Comparison of ENCODE assay signal across 12 mouse cellular contexts in genomic region chr15:89171526-89172051, GRCm38 (mm10). TPM values are rescaled to one million over a fixed set of nuclear protein-coding genes. Genes with fewer than 3 reads are reported as not detected.
DNase-seq lines count a peak whose midpoint lies in the region; ATAC-seq lines count a peak whose summit lies in the region.
"Had no signal": no experiment of that assay in that cellular context is flagged by ENCODE, and none has a peak within 500 bp of the region (broad histone marks: within the 10 kb centered on the region; RNA-seq: fewer than 3 reads in every experiment).

No protein-coding gene starts in this region.

- DNase-seq in cerebellum, adult 9-11 months: peak; percentile 55
- DNase-seq in cerebellum, adult 9-10 months: no peak
- no peak for DNase-seq in hindbrain, embryonic 11.5 days (ENCODE audit: low spot score)
- no peak for DNase-seq in neural tube, embryonic 10.5 days (ENCODE audit: extremely low spot score, low spot score)
- no peak for DNase-seq in lung, postnatal 10 days
- DNase-seq in left cerebral cortex, postnatal 25 days (ENCODE audit: low spot score in 2 of 2): no peak
- DNase-seq: adrenal gland, adult 2 months; thymus, adult 18-20 months had no signal

- no peaks in the 10 kb centered on the region for H3K9me3 ChIP-seq in hindbrain, embryonic 12.5 days (replicated peaks)
- H3K9me3 ChIP-seq in hindbrain, embryonic 11.5 days (ENCODE audit: control insufficient read depth, low read length): no peaks in the 10 kb centered on the region
- no peaks in the 10 kb centered on the region for H3K9me3 ChIP-seq in neural tube, embryonic 13.5 days
- H3K9me3 ChIP-seq: intestine, embryonic 15.5 days had no signal

- 82% methylated on average over 5 of the region's 5 CpGs for WGBS in hindbrain, embryonic 12.5 days
- WGBS in hindbrain, embryonic 11.5 days: 87% methylated on average over 5 of the region's 5 CpGs
- WGBS in neural tube, embryonic 13.5 days: 95% methylated on average over 5 of the region's 5 CpGs

- H3K4me3 ChIP-seq in hindbrain, embryonic 12.5 days: no peak overlapping the region
- H3K4me3 ChIP-seq in hindbrain, embryonic 11.5 days (ENCODE audit: low read depth, low read length): no peak overlapping the region
- H3K4me3 ChIP-seq in neural tube, embryonic 13.5 days: no peak overlapping the region
- H3K4me3 ChIP-seq: intestine, embryonic 15.5 days had no signal

- peaks cover 76% of the 10 kb centered on the region for H3K4me1 ChIP-seq in hindbrain, embryonic 12.5 days
- peaks cover 22% of the 10 kb centered on the region for H3K4me1 ChIP-seq in hindbrain, embryonic 11.5 days (replicated peaks; ENCODE audit: control insufficient read depth, insufficient read depth, low read length)
- peaks cover 80% of the 10 kb centered on the region for H3K4me1 ChIP-seq in neural tube, embryonic 13.5 days (replicated peaks)

- no peak overlapping the region for H3K9ac ChIP-seq in hindbrain, embryonic 12.5 days
- no peak overlapping the region for H3K9ac ChIP-seq in hindbrain, embryonic 11.5 days (ENCODE audit: low read depth, low read length)
- peak overlapping the region; percentile 87; the same call in 1 of the 2 replicates for H3K9ac ChIP-seq in neural tube, embryonic 13.5 days
- H3K9ac ChIP-seq: intestine, embryonic 15.5 days; liver, embryonic 14.5 days had no signal

- peaks cover 23% of the 10 kb centered on the region for H3K36me3 ChIP-seq in hindbrain, embryonic 12.5 days
- H3K36me3 ChIP-seq in hindbrain, embryonic 11.5 days (ENCODE audit: control insufficient read depth, insufficient read depth, low read length): peaks cover 6% of the 10 kb centered on the region; the same call in 1 of the 2 replicates
- H3K36me3 ChIP-seq in neural tube, embryonic 13.5 days: peaks cover 29% of the 10 kb centered on the region

- no peak overlapping the region for H3K4me2 ChIP-seq in hindbrain, embryonic 12.5 days (replicated peaks)
- no peak overlapping the region for H3K4me2 ChIP-seq in hindbrain, embryonic 11.5 days (replicated peaks; ENCODE audit: low read depth, low read length)
- peak overlapping the region; percentile 99 for H3K4me2 ChIP-seq in neural tube, embryonic 13.5 days

- H3K27me3 ChIP-seq in hindbrain, embryonic 12.5 days: no peaks in the 10 kb centered on the region
- H3K27me3 ChIP-seq in hindbrain, embryonic 11.5 days (ENCODE audit: control insufficient read depth, insufficient read depth, low read length): no peaks in the 10 kb centered on the region
- H3K27me3 ChIP-seq in neural tube, embryonic 13.5 days: no peaks in the 10 kb centered on the region
- H3K27me3 ChIP-seq: intestine, embryonic 15.5 days had no signal

- intact Hi-C loops in left cerebral cortex, postnatal 25 days (cut with DNase I): no loop called here

- peak overlapping the region; percentile 52 for H3K27ac ChIP-seq in hindbrain, embryonic 12.5 days
- H3K27ac ChIP-seq in hindbrain, embryonic 11.5 days (ENCODE audit: low read depth, low read length): no peak overlapping the region
- H3K27ac ChIP-seq in neural tube, embryonic 13.5 days (replicated peaks): no peak overlapping the region
- H3K27ac ChIP-seq: liver, embryonic 14.5 days had no signal

- ATAC-seq in hindbrain, embryonic 12.5 days (ENCODE audit: low FRiP score): no peak
- ATAC-seq in hindbrain, embryonic 11.5 days (ENCODE audit: low FRiP score): no peak
- ATAC-seq in neural tube, embryonic 13.5 days (ENCODE audit: low read depth): no peak
- ATAC-seq: intestine, embryonic 15.5 days had no signal

RNA-seq across cellular contexts. Expression of gene Plxnb2, which starts 9.0 kb away (rescaled TPM):
- 167 and 169 TPM in 2 replicates for polyA plus RNA-seq in hindbrain, embryonic 12.5 days (2016; fragmentation: Nextera tagmentation; extraction: Ambion mirVana)
- polyA plus RNA-seq in hindbrain, embryonic 11.5 days (2014; fragmentation: Nextera tagmentation; extraction: Ambion mirVana): 97.4 and 104 TPM in 2 replicates
- polyA plus RNA-seq in neural tube, embryonic 13.5 days (2015; fragmentation: Nextera tagmentation; extraction: Ambion mirVana): 89.8 and 94.5 TPM in 2 replicates
- 10 to 100 TPM; 43.4 to 44.9 TPM for total RNA-seq in left cerebral cortex, postnatal 25 days (2021)

RNA-seq across cellular contexts. Expression of gene Mapk11, which starts 22.2 kb away (rescaled TPM):
- 39.0 and 41.9 TPM in 2 replicates for polyA plus RNA-seq in hindbrain, embryonic 12.5 days (2016; fragmentation: Nextera tagmentation; extraction: Ambion mirVana)
- polyA plus RNA-seq in hindbrain, embryonic 11.5 days (2014; fragmentation: Nextera tagmentation; extraction: Ambion mirVana): 38.5 and 40.4 TPM in 2 replicates
- 35.8 and 40.2 TPM in 2 replicates for polyA plus RNA-seq in neural tube, embryonic 13.5 days (2015; fragmentation: Nextera tagmentation; extraction: Ambion mirVana)
- total RNA-seq in left cerebral cortex, postnatal 25 days (2021): 10 to 100 TPM; 47.1 to 51.1 TPM

RNA-seq across cellular contexts. Expression of gene Dennd6b, which starts 24.7 kb away (rescaled TPM):
- polyA plus RNA-seq in hindbrain, embryonic 12.5 days (2016; fragmentation: Nextera tagmentation; extraction: Ambion mirVana): 54.6 and 57.7 TPM in 2 replicates
- polyA plus RNA-seq in hindbrain, embryonic 11.5 days (2014; fragmentation: Nextera tagmentation; extraction: Ambion mirVana): 28.3 and 31.2 TPM in 2 replicates
- 68.9 and 71.8 TPM in 2 replicates for polyA plus RNA-seq in neural tube, embryonic 13.5 days (2015; fragmentation: Nextera tagmentation; extraction: Ambion mirVana)
- 10 to 100 TPM; 44.8 to 47.0 TPM for total RNA-seq in left cerebral cortex, postnatal 25 days (2021)

RNA-seq across cellular contexts. Expression of gene Mapk12, which starts 31.1 kb away (rescaled TPM):
- polyA plus RNA-seq in hindbrain, embryonic 12.5 days (2016; fragmentation: Nextera tagmentation; extraction: Ambion mirVana): 10.0 and 11.4 TPM in 2 replicates
- polyA plus RNA-seq in hindbrain, embryonic 11.5 days (2014; fragmentation: Nextera tagmentation; extraction: Ambion mirVana): 16.5 and 17.8 TPM in 2 replicates
- 6.7 and 7.0 TPM in 2 replicates for polyA plus RNA-seq in neural tube, embryonic 13.5 days (2015; fragmentation: Nextera tagmentation; extraction: Ambion mirVana)
- 1 to 10 TPM; 5.9 to 7.6 TPM for total RNA-seq in left cerebral cortex, postnatal 25 days (2021)

RNA-seq across cellular contexts. Expression of gene Ppp6r2, which starts 39.8 kb away (rescaled TPM):
- 62.3 and 65.2 TPM in 2 replicates for polyA plus RNA-seq in hindbrain, embryonic 12.5 days (2016; fragmentation: Nextera tagmentation; extraction: Ambion mirVana)
- polyA plus RNA-seq in hindbrain, embryonic 11.5 days (2014; fragmentation: Nextera tagmentation; extraction: Ambion mirVana): 42.1 and 46.0 TPM in 2 replicates
- 64.8 and 76.9 TPM in 2 replicates for polyA plus RNA-seq in neural tube, embryonic 13.5 days (2015; fragmentation: Nextera tagmentation; extraction: Ambion mirVana)
- total RNA-seq in left cerebral cortex, postnatal 25 days (2021): 100 to 1,000 TPM; 148 to 149 TPM
